Mouse (Mus musculus) intestine, postnatal 0 days (tissue): ENCODE measurements at regions not wholly inside any gene's neighbourhood (a gene's known extent, or its start where the extent isn't known, plus 50 kb on each side); places are given as distances from the start of the nearest gene placed in this dataset.

ENCODE experiments used
- ATAC-seq: fragments of 200-750 bp; cut with Nextera tagmentation; 2 replicates; pipeline ENCODE4 v1.8.0; 2017; ENCODE audit warnings: mild to moderate bottlenecking, moderate TSS enrichment, moderate library complexity
- H3K27ac ChIP-seq: fragments of 300-500 bp; sonication (generic); 2 replicates; pipeline ENCODE4 v1.5.1; 2014; ENCODE audit warnings: mild to moderate bottlenecking, low read depth, low read length, moderate library complexity
- H3K27me3 ChIP-seq: fragments of 300-500 bp; sonication (generic); replicated peaks from 2 replicates; pipeline ENCODE4 v1.6.1; 2014; ENCODE audit warnings: low read length, mixed read lengths; ENCODE audit not compliant: control insufficient read depth, insufficient read depth
- H3K36me3 ChIP-seq: fragments of 300-500 bp; sonication (generic); 2 replicates; pipeline ENCODE4 v1.6.1; 2014; ENCODE audit warnings: mild to moderate bottlenecking, moderate library complexity; ENCODE audit not compliant: control insufficient read depth, insufficient read depth
- H3K4me1 ChIP-seq: fragments of 300-500 bp; sonication (generic); replicated peaks from 2 replicates; pipeline ENCODE4 v1.6.1; 2014; ENCODE audit warnings: antibody characterized with exemption, low read length, mixed read lengths; ENCODE audit not compliant: control insufficient read depth, insufficient read depth
- H3K4me2 ChIP-seq: fragments of 300-500 bp; sonication (generic); replicated peaks from 2 replicates; pipeline ENCODE4 v1.6.1; 2014; ENCODE audit warnings: low read depth, mild to moderate bottlenecking, moderate library complexity
- H3K4me3 ChIP-seq: fragments of 300-500 bp; sonication (generic); 2 replicates; pipeline ENCODE4 v1.5.1; 2014; ENCODE audit warnings: low read depth, low read length
- H3K9ac ChIP-seq: fragments of 300-500 bp; sonication (generic); 2 replicates; pipeline ENCODE4 v1.6.1; 2014; ENCODE audit warnings: mild to moderate bottlenecking, low read depth, low read length
- H3K9me3 ChIP-seq: fragments of 300-500 bp; sonication (generic); 2 replicates; pipeline ENCODE4 v1.6.1; 2016; ENCODE audit warnings: mixed run types; ENCODE audit not compliant: control insufficient read depth
- CTCF ChIP-seq: sonication (generic); IDR thresholded peaks from 2 replicates; pipeline ENCODE4 v1.5.1; 2016; ENCODE audit warnings: low read depth, mild to moderate bottlenecking, control low read depth, antibody characterized with exemption, moderate library complexity
- WGBS: fragments of 180-500 bp; shearing (Covaris S2); extraction: QIAGEN DNeasy Blood & Tissue Kit; methylation state at CpG from one replicate; pipeline ENCODE4 v1.1.7; 2014; 5-methylcytosine and 5-hydroxymethylcytosine counted together

- Histone ChIP-seq H3K4me3 (no peak overlapping the region), H3K36me3 (no peaks in the 10 kb centered on the region), H3K27ac (no peak overlapping the region), H3K4me1 (no peaks in the 10 kb centered on the region), H3K9ac (no peak overlapping the region), H3K9me3 (no peaks in the 10 kb centered on the region), H3K4me2 (no peak overlapping the region), H3K27me3 (no peaks in the 10 kb centered on the region)
- no peak for TF ChIP-seq CTCF
- WGBS: 74% methylated on average over 4 of the region's 4 CpGs
- no peak for ATAC-seq
Observed at GRCm38 (mm10) chr17:83069246-83069645, 145.8 kb upstream of the Pkdcc start.

DNA sequence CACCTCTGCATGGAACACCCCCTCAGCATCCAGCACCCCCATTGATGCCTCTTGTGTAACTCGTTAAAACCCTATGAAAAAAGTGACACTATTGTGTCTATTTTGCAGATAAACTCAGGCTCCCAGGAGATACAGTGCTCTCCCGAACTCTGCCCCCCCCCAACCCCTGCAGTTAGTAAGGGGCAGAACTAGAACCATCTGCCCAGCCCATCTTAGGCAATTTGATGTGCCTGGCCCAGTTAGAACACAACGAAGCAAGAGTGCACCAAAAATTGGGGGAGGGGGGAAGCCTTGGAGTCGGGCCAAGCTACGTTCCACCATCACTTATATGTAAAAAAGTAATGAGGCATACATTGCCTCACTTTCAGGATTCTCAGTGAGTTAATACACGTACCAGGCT is 143.3 kb upstream of the Pkdcc start:
- WGBS: 69% methylated on average over 6 of the region's 6 CpGs
- no peak overlapping the region for H3K27ac ChIP-seq
- H3K9ac ChIP-seq: no peak overlapping the region
- no peak for TF ChIP-seq CTCF
- no peak overlapping the region for H3K4me3 ChIP-seq
- H3K4me1 ChIP-seq: no peaks in the 10 kb centered on the region
- no peaks in the 10 kb centered on the region for H3K9me3 ChIP-seq
- no peak for ATAC-seq
- no peaks in the 10 kb centered on the region for H3K27me3 ChIP-seq
- H3K4me2 ChIP-seq: no peak overlapping the region
- no peaks in the 10 kb centered on the region for H3K36me3 ChIP-seq

GRCm38 (mm10) chr17:83072175-83072574 is 142.9 kb upstream of the Pkdcc start:
- Histone ChIP-seq H3K27ac (no peak overlapping the region), H3K4me2 (no peak overlapping the region), H3K9ac (no peak overlapping the region), H3K4me1 (no peaks in the 10 kb centered on the region), H3K4me3 (no peak overlapping the region), H3K36me3 (no peaks in the 10 kb centered on the region), H3K27me3 (no peaks in the 10 kb centered on the region), H3K9me3 (no peaks in the 10 kb centered on the region)
- no peak for TF ChIP-seq CTCF
- 53% methylated on average over 4 of the region's 4 CpGs for whole genome bisulfite sequencing
- ATAC-seq: no peak

DNA sequence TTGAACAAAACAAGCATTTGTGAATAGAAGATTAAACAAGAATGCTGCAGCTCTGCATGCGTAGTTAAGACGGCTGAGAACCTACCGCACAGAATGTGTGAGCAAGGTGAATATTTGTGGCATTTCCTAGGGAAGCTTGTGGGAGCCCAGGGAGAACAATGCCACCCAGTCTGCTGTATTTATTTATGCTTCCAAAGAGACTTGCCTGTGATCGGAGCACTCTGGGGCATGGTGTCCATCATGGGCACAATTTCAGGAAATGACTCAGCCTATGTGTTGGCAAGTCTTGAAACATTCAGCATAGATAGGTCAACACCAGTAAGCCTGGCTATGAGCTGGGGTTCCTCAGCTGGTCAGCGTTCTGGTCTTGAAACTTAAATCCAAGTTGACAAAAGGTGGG is 140.2 kb upstream of the Pkdcc start:
- no peak for ATAC-seq
- Histone ChIP-seq H3K4me2 (no peak overlapping the region), H3K27me3 (no peaks in the 10 kb centered on the region), H3K27ac (no peak overlapping the region), H3K9me3 (no peaks in the 10 kb centered on the region), H3K4me3 (no peak overlapping the region), H3K36me3 (no peaks in the 10 kb centered on the region), H3K9ac (no peak overlapping the region), H3K4me1 (no peaks in the 10 kb centered on the region)
- WGBS: 67% methylated on average over 5 of the region's 5 CpGs
- TF ChIP-seq CTCF: no peak

GRCm38 (mm10) chr17:83077737-83078600 is 137.1 kb upstream of the Pkdcc start:
- ATAC-seq: no peak
- Histone ChIP-seq H3K36me3 (no peaks in the 10 kb centered on the region), H3K27ac (no peak overlapping the region), H3K27me3 (no peaks in the 10 kb centered on the region), H3K4me1 (no peaks in the 10 kb centered on the region), H3K9me3 (no peaks in the 10 kb centered on the region), H3K4me3 (no peak overlapping the region), H3K4me2 (peak overlapping the region; percentile 4; the same call in 1 of the 2 replicates), H3K9ac (no peak overlapping the region)
- WGBS: 56% methylated on average over 17 of the region's 17 CpGs
- TF ChIP-seq CTCF: no peak

DNA sequence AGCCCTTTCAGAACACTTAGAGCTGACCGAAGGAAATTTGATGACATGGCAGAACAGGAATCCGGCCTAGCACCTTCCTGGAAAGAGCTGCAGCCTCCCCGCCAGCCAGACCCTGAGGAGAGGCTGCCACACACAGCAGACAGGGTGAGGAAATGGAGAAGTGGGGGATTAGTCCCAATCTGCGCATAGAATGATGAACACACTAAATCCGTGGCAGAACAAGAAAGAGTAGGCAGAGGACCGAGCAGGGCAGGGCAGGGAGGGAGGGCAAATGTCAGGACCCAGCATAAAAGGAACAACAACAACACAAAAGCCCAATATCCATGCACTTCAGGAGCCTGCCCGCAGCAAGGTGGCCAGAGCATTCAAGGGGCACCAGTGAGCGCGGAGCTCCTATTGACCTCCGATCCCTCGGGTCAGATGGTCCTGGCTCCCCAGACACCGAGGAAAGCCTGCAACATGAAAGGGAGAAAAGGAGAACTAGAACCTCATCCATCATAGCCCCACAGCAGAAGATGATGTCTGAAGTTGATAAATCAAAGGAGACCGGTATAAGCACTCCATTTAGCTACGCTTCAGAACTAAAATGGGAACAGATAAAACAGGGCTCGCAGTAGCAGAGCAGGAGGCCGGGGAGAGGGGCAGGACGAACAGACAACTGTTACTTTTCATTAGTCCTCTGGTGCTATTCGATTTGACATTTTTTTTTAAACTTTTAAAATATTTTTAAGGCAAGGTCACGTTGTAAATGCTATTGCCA is 136.3 kb upstream of the Pkdcc start:
- ATAC-seq: no peak
- H3K9ac ChIP-seq: no peak overlapping the region

More for the DNA sequence above, 136.3 kb upstream of the Pkdcc start:
- no peaks in the 10 kb centered on the region for H3K27me3 ChIP-seq
- no peaks in the 10 kb centered on the region for H3K36me3 ChIP-seq
- 52% methylated on average over 19 of the region's 19 CpGs for WGBS
- no peak overlapping the region for H3K4me3 ChIP-seq
- H3K9me3 ChIP-seq: no peaks in the 10 kb centered on the region
- TF ChIP-seq CTCF: no peak
- peak overlapping the region; percentile 4; the same call in 1 of the 2 replicates for H3K4me2 ChIP-seq
- no peak overlapping the region for H3K27ac ChIP-seq
- H3K4me1 ChIP-seq: no peaks in the 10 kb centered on the region
